Mouse (Mus musculus): Measurements from ENCODE around the gene Swsap1. TPM values are rescaled to one million over a fixed set of nuclear protein-coding genes. Genes with fewer than 3 reads are reported as not detected.

The Swsap1 gene
- polyA plus RNA-seq, 1 experiment, result 11.6 TPM

DNA sequence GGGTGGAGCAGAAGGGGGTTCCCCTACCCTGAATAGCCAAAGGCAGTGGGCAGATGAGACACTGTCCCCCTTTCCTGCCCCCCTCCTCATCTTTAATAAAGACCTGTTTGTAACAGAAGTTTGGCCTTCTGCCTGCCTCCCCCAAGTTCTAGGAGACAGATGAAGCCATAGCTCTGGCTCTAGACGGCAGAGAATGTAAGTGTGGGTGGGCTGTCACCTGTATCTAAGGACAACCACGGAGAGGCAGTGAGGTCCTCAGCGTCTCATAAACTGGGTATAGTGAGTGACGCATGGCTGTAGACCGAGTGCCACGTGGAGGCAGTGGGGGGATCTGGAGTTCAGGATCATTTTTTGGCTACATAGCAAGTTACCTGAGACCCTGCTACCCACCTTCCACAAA is 6.8 kb upstream of the Swsap1 start:
- H3K27ac ChIP-seq (replicated peaks; ENCODE audit: low read depth, low read length), result no peak overlapping the region
- H3K4me1 ChIP-seq (ENCODE audit: control insufficient read depth, insufficient read depth, insufficient read length, low read length), result no peaks in the 10 kb centered on the region
- no peak overlapping the region for H3K4me3 ChIP-seq (ENCODE audit: insufficient read depth, low read depth, low read length)

- H3K4me3 ChIP-seq (ENCODE audit: insufficient read depth, low read depth, low read length), result no peak overlapping the region
- H3K4me1 ChIP-seq (ENCODE audit: control insufficient read depth, insufficient read depth, insufficient read length, low read length), result no peaks in the 10 kb centered on the region
- no peak overlapping the region for H3K27ac ChIP-seq (replicated peaks; ENCODE audit: low read depth, low read length)
Observed at GRCm38 (mm10) chr9:21950322-21950721, 5.2 kb upstream of the Swsap1 start.

DNA sequence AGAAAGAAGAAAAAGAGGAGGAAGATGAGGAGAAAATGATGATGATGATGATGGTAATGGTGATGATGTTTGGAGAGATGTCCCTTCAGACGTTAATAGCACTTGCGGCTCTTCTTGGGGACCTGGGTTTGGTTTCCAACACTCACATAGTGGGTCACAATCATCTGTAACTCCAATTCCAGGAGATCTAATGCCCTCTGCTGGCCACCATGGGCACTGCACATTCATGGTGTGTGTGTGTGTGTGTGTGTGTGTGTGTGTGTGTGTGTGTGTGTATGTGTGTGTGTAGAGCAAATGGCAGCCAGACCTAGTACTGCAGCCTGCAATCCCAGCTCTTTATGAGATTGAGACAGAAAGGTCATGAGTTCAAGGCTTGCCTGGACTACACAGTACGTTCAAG is 3.6 kb upstream of the Swsap1 start:
- H3K27ac ChIP-seq (replicated peaks; ENCODE audit: low read depth, low read length), result no peak overlapping the region
- no peak overlapping the region for H3K4me3 ChIP-seq (ENCODE audit: insufficient read depth, low read depth, low read length)
- no peaks in the 10 kb centered on the region for H3K4me1 ChIP-seq (ENCODE audit: control insufficient read depth, insufficient read depth, insufficient read length, low read length)

- Histone ChIP-seq H3K27ac (replicated peaks; ENCODE audit: low read depth, low read length) (no peak overlapping the region), H3K4me1 (ENCODE audit: control insufficient read depth, insufficient read depth, insufficient read length, low read length) (no peaks in the 10 kb centered on the region; the same call in 1 of the 2 replicates), H3K4me3 (ENCODE audit: insufficient read depth, low read depth, low read length) (no peak overlapping the region)
Observed at GRCm38 (mm10) chr9:21953600-21953999, 2.0 kb upstream of the Swsap1 start.

DNA sequence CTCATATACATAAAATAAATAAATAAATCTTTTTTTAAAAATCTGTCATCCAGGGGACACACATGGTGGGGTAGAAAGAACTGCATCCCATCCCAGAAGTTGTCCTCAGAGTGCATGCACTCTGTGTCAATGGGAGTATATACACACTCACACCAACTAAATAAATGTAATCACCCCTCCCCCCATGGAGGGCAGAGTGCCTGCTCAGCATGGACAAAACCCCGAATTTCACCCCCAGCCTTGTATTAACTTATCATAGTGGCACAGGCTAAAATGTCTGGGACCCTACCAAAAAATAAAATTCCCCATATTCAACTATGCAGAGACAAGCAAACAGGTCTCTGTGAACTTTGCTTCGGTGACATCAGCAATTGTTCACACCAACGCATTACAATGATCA is 920 bp upstream of the Swsap1 start:
- Histone ChIP-seq H3K4me1 (ENCODE audit: control insufficient read depth, insufficient read depth, insufficient read length, low read length) (no peaks in the 10 kb centered on the region; the same call in 1 of the 2 replicates), H3K27ac (replicated peaks; ENCODE audit: low read depth, low read length) (no peak overlapping the region), H3K4me3 (ENCODE audit: insufficient read depth, low read depth, low read length) (no peak overlapping the region)

DNA sequence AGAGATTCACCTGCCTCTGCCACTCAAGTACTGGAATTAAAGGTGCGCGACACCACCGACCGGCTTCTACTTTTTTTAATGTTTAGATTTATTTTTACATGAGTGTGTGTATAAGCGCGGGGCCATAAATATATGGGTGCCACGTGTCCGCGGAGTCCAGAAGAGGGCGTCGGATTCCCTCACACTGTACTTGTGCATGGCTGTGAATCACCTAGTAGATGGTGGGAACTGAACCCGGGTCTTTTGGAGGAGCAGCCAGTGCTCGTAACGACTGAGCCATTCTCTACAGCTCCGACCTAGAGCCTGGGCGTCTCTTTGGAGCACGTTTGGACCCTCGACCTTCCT is 358 bp upstream of the Swsap1 start:
- Histone ChIP-seq H3K27ac (replicated peaks; ENCODE audit: low read depth, low read length) (peak overlapping the region; percentile 42), H3K4me1 (ENCODE audit: control insufficient read depth, insufficient read depth, insufficient read length, low read length) (peaks cover 2% of the 10 kb centered on the region), H3K4me3 (ENCODE audit: insufficient read depth, low read depth, low read length) (peak overlapping the region; percentile 69)

DNA sequence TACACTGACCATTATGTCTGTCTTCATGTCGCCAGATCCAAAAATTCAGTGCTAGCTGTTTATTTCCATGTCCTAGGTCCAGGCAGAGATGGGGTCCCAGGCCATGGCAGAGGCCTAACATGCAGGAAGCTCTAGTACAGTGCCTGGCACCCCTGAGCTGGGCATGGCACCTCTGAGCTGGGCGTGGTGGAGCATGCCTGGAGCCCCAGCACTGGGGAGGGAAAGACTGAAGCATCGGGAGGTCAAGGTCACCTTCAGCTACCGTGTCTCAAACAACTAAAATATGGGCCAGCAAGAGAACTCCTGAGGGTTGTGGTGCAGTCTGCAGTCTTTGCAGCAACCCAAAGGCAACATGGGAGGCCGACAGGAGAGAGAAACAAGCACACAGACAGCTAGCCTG is 2.8 kb downstream of the Swsap1 start:
- H3K4me1 ChIP-seq (ENCODE audit: control insufficient read depth, insufficient read depth, insufficient read length, low read length), result peaks cover 12% of the 10 kb centered on the region
- H3K27ac ChIP-seq (replicated peaks; ENCODE audit: low read depth, low read length), result no peak overlapping the region
- H3K4me3 ChIP-seq (ENCODE audit: insufficient read depth, low read depth, low read length), result no peak overlapping the region

- Histone ChIP-seq H3K27ac (replicated peaks; ENCODE audit: low read depth, low read length) (no peak overlapping the region), H3K4me3 (ENCODE audit: insufficient read depth, low read depth, low read length) (no peak overlapping the region), H3K4me1 (ENCODE audit: control insufficient read depth, insufficient read depth, insufficient read length, low read length) (peaks cover 12% of the 10 kb centered on the region)
Observed at GRCm38 (mm10) chr9:21959244-21959643, 3.7 kb downstream of the Swsap1 start.

GRCm38 (mm10) chr9:21960135-21960534 is 4.6 kb downstream of the Swsap1 start:
- Histone ChIP-seq H3K27ac (replicated peaks; ENCODE audit: low read depth, low read length) (peak overlapping the region; percentile 4; the same call in 1 of the 2 replicates), H3K4me3 (ENCODE audit: insufficient read depth, low read depth, low read length) (no peak overlapping the region), H3K4me1 (ENCODE audit: control insufficient read depth, insufficient read depth, insufficient read length, low read length) (peaks cover 12% of the 10 kb centered on the region)

DNA sequence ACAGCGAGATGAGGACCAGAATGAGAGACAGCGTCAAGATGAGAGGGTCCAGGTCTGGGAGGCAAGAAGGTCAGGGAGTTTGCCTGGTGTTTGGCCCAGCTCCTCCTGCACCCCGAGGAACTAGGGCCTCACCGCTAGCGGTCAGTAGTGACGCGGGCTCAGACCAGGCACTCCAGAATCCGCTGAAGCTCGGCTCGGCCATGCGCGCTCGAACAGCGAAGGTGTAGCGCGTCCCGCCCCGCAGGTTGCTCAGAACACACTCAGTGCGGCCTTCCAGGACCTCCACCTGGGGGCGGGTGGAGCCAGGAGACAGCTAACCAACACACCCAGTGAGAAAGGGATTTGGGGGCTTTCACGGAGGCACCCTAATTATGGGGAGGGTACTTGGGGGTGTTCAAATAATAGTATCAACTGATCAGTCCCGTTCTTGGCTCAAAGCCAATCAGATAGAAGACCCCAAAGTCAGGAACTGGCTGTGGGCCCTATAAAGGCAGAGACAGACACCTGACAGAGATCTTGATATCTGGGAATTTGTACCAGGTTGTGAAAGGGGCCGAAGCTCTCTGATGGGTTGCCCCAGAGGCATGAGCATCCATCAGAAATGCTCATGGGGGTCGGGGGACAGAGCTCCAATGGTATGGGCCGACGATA is 5.1 kb downstream of the Swsap1 start:
- Histone ChIP-seq H3K4me3 (ENCODE audit: insufficient read depth, low read depth, low read length) (no peak overlapping the region), H3K4me1 (ENCODE audit: control insufficient read depth, insufficient read depth, insufficient read length, low read length) (peaks cover 12% of the 10 kb centered on the region), H3K27ac (replicated peaks; ENCODE audit: low read depth, low read length) (peak overlapping the region; percentile 4; the same call in 1 of the 2 replicates)

DNA sequence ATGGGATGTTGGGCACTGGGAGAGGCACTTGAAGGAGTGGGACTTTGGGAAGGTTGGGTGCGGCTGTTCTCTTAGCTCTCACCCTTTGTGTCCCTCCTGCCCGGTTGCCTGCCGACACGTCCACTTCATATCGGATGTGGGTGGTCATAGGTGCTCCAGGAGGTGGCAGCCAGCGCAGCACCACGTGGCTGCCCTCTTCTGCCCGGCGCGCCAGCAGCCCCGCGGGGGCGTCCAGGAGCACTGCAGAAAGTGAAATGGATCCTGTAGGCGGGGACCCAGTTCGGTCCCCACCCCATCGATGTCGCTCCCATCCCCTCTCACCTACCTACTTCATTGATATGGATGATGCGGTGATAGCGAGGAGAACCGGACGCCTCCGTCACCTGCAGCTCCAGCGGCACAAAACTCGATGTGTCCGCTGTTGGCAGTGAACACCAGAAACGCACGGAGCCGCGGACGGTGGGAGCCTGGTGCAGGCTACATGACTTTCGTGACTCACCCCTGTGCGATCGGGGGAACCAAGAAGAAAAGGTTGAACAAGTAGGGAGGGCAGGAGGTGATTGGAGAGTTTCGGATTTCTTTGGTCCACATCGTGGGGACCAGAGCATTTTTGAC is 5.9 kb downstream of the Swsap1 start:
- Histone ChIP-seq H3K27ac (replicated peaks; ENCODE audit: low read depth, low read length) (no peak overlapping the region), H3K4me1 (ENCODE audit: control insufficient read depth, insufficient read depth, insufficient read length, low read length) (peaks cover 12% of the 10 kb centered on the region), H3K4me3 (ENCODE audit: insufficient read depth, low read depth, low read length) (peak overlapping the region; percentile 64)

DNA sequence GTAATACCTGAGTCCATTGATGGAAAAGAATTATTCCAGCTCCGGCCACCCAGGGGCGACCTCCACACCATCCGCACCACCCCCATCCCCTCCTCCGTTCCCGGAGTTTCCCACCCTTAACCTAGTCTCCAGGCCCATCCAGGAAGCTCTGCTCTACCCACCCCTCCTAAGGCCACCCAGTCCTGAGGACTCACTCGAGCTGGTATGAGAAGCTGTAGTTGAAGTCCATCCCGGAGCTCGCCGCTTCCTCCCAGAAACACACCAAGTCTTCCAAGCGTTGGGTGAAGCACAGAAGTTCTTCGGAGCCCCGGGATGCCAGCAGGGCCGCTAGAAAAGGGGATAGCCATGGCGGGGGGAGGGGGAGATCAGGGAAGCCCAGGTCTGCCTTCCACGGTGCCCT is 6.5 kb downstream of the Swsap1 start:
- peaks cover 12% of the 10 kb centered on the region for H3K4me1 ChIP-seq (ENCODE audit: control insufficient read depth, insufficient read depth, insufficient read length, low read length)
- H3K27ac ChIP-seq (replicated peaks; ENCODE audit: low read depth, low read length), result no peak overlapping the region
- H3K4me3 ChIP-seq (ENCODE audit: insufficient read depth, low read depth, low read length), result peak overlapping the region; percentile 64

DNA sequence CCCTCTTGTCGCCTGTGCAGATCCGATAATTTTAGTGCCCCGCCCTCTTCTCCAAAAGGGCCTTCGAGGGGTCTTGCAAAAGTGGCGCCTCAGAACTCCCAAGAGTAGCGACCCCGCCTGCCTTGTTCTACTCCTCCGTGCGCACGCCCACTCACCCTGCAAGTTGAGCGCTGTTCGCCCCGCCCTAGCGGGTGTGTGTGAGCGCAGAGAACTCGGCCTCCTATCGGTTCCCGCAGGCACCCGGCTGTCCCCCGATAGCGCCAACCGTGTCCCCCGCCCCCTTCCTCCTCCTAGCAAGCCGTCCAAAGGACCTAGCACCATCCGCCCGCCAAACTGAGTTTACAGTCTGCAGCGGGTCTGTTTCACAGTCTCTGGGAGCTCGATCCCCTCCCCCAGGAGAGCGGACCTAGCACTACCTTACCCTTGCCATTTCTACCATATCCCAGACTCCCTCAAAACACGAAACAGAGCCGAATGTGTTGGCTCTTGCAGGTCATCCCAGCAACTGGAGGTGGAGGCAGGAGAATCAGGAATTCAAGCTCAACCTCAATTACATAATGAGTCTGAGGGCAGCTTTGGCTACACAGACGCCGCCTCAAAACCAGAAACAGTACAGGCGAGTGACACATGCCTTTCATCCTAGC is 7.0 kb downstream of the Swsap1 start:
- H3K4me1 ChIP-seq (ENCODE audit: control insufficient read depth, insufficient read depth, insufficient read length, low read length), result peaks cover 12% of the 10 kb centered on the region
- peak overlapping the region; percentile 80 for H3K27ac ChIP-seq (replicated peaks; ENCODE audit: low read depth, low read length)
- H3K4me3 ChIP-seq (ENCODE audit: insufficient read depth, low read depth, low read length), result peak overlapping the region; percentile 64

DNA sequence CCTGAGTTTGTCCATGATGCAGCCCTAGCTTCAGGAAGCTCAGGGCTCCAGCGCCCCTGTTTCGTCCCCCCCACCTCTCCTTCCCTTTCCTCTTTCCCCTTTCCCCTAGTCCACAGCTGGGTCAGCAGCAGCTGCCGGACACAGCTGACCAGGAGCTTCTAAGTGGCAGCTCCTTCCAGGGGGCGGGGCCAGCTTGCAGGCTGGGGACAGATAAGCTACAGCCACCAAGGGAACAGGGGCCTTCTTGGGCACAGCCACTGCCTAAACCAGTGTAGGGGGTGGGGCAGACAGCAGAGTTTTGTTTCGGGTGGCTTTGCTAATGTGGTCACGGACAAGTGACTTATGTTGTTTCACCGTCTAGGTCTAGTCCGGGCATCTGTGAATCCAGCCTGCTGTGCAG is 7.9 kb downstream of the Swsap1 start, which contains the start of gene Epor:
Gene Epor (minus strand): TSS at position 90 of the 400 bp plus-strand sequence.
- Histone ChIP-seq H3K27ac (replicated peaks; ENCODE audit: low read depth, low read length) (peak within 1 kb of the TSS; percentile 80), H3K4me3 (ENCODE audit: insufficient read depth, low read depth, low read length) (peak within 1 kb of the TSS; percentile 64), H3K4me1 (ENCODE audit: control insufficient read depth, insufficient read depth, insufficient read length, low read length) (peaks cover 12% of the 10 kb centered on the region)

GRCm38 (mm10) chr9:21968883-21969282 is 13.3 kb downstream of the Swsap1 start:
- H3K4me3 ChIP-seq (ENCODE audit: insufficient read depth, low read depth, low read length), result no peak overlapping the region
- peaks cover 2% of the 10 kb centered on the region; the same call in 1 of the 2 replicates for H3K4me1 ChIP-seq (ENCODE audit: control insufficient read depth, insufficient read depth, insufficient read length, low read length)
- H3K27ac ChIP-seq (replicated peaks; ENCODE audit: low read depth, low read length), result no peak overlapping the region

DNA sequence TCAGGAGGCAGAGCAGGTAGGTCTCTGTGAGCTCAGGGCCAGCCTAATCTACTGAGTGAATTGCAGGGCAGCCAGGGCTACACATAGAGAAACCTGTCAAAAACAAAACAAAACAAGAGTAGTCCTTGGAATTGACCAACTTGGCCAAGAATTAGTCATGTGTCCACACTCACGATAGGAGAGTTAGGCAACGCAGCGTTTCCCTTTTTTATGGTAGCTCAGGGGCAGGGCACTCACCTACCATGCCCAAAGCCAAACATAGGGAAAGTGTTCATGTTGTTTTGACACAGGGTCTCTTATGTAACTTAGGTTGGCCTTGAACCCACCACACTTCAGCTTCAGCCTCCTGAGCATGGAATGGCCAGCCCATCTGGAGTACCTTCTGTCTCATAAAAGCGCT is 13.7 kb downstream of the Swsap1 start:
- Histone ChIP-seq H3K27ac (replicated peaks; ENCODE audit: low read depth, low read length) (no peak overlapping the region), H3K4me3 (ENCODE audit: insufficient read depth, low read depth, low read length) (no peak overlapping the region), H3K4me1 (ENCODE audit: control insufficient read depth, insufficient read depth, insufficient read length, low read length) (peaks cover 2% of the 10 kb centered on the region; the same call in 1 of the 2 replicates)

Data from brown adipose tissue, adult 24 weeks (tissue).